ENCODE assay signal across 14 mouse cellular contexts in the genomic region with DNA sequence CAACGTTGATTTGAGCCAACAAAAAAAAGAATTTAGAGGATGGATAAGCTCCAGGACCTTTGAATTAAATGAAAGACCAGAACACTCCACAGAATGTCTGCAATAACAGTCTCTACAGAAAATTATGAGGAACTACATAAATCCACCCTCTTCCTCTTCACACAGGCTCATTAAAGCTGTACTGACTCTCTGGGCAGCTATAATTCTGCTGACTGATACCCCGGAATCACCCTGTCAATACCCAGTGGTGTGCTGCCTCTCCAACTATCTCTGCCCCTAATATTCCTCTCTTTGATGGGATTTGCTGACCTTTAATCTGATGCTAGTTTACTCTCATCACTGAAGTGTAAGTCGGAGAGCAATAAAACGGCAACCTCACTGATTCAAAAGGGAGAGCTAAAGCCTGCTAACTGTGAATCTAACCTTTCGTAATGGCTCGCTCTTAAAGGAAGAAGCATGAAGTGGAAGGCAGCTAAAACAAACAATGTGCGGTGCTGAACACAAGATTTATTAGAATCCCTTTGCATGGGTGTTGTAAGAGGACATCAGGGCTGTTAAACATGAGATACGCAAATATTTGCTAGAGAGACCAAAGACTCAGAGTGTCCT.
DNase-seq lines count a peak whose midpoint lies in the region; ATAC-seq and TF ChIP-seq lines count a peak whose summit lies in the region.
"Had no signal": no experiment of that assay in that cellular context is flagged by ENCODE, and none has a peak within 500 bp of the region (broad histone marks: within the 10 kb centered on the region; RNA-seq: fewer than 3 reads in every experiment).

No protein-coding gene starts in this region.

- H3K9me3 ChIP-seq in kidney, embryonic 15.5 days (replicated peaks) = no peaks in the 10 kb centered on the region
- H3K9me3 ChIP-seq in embryonic facial prominence, embryonic 10.5 days = no peaks in the 10 kb centered on the region
- no peaks in the 10 kb centered on the region for H3K9me3 ChIP-seq in hindbrain, embryonic 16.5 days (ENCODE audit: control insufficient read depth, low read length)
- no peaks in the 10 kb centered on the region for H3K9me3 ChIP-seq in midbrain, embryonic 15.5 days
- no peaks in the 10 kb centered on the region for H3K9me3 ChIP-seq in forebrain, embryonic 14.5 days (replicated peaks; ENCODE audit: control insufficient read depth, low read length)
- H3K9me3 ChIP-seq: heart, embryonic 15.5 days; liver, embryonic 15.5 days had no signal

- no peak overlapping the region for H3K27ac ChIP-seq in kidney, embryonic 15.5 days
- H3K27ac ChIP-seq in kidney, adult 2 months (ENCODE audit: insufficient read depth, low read depth, low read length) = no peak overlapping the region
- 0 out of 2 replicates have a peak overlapping the region, but pooled peaks have one; percentile 8 for H3K27ac ChIP-seq in embryonic facial prominence, embryonic 10.5 days (replicated peaks)
- peak overlapping the region; percentile 21 for H3K27ac ChIP-seq in hindbrain, embryonic 16.5 days (ENCODE audit: low read depth, low read length)
- peak overlapping the region; percentile 32 for H3K27ac ChIP-seq in midbrain, embryonic 15.5 days
- H3K27ac ChIP-seq in forebrain, embryonic 14.5 days (ENCODE audit: low read depth, low read length) = no peak overlapping the region
- H3K27ac ChIP-seq: heart, embryonic 15.5 days; liver, embryonic 15.5 days had no signal

- 0 out of 2 replicates have a peak overlapping the region, but pooled peaks have one; percentile 2 for H3K4me2 ChIP-seq in kidney, embryonic 15.5 days
- H3K4me2 ChIP-seq in hindbrain, embryonic 16.5 days (ENCODE audit: low read length) = peak overlapping the region; percentile 2; the same call in 1 of the 2 replicates
- peak overlapping the region; percentile 24; the same call in 1 of the 2 replicates for H3K4me2 ChIP-seq in midbrain, embryonic 15.5 days
- H3K4me2 ChIP-seq in forebrain, embryonic 14.5 days (ENCODE audit: low read length) = no peak overlapping the region
- H3K4me2 ChIP-seq: heart, embryonic 15.5 days; liver, embryonic 15.5 days had no signal

- no peak overlapping the region for H3K4me3 ChIP-seq in kidney, embryonic 15.5 days (replicated peaks)
- no peak overlapping the region for H3K4me3 ChIP-seq in kidney, adult 2 months (ENCODE audit: insufficient read depth, low read depth, low read length)
- no peak overlapping the region for H3K4me3 ChIP-seq in embryonic facial prominence, embryonic 10.5 days
- H3K4me3 ChIP-seq in hindbrain, embryonic 16.5 days (ENCODE audit: low read length) = no peak overlapping the region
- H3K4me3 ChIP-seq in midbrain, embryonic 15.5 days = no peak overlapping the region
- no peak overlapping the region for H3K4me3 ChIP-seq in forebrain, embryonic 14.5 days (ENCODE audit: low read depth, low read length)
- H3K4me3 ChIP-seq: heart, embryonic 15.5 days; liver, embryonic 15.5 days had no signal

- no peak for ATAC-seq in kidney, embryonic 15.5 days (replicated peaks; ENCODE audit: low FRiP score)
- no peak for ATAC-seq in hindbrain, embryonic 16.5 days
- ATAC-seq in midbrain, embryonic 15.5 days (replicated peaks) = no peak
- ATAC-seq in forebrain, embryonic 14.5 days = no peak

- peaks cover 20% of the 10 kb centered on the region for H3K4me1 ChIP-seq in kidney, embryonic 15.5 days
- H3K4me1 ChIP-seq in kidney, adult 2 months (ENCODE audit: control insufficient read depth, insufficient read depth, low read length) = no peaks in the 10 kb centered on the region
- peaks cover 62% of the 10 kb centered on the region for H3K4me1 ChIP-seq in embryonic facial prominence, embryonic 10.5 days
- peaks cover 20% of the 10 kb centered on the region for H3K4me1 ChIP-seq in hindbrain, embryonic 16.5 days (ENCODE audit: control insufficient read depth, insufficient read depth, low read depth, low read length)
- H3K4me1 ChIP-seq in midbrain, embryonic 15.5 days = peaks cover 51% of the 10 kb centered on the region
- H3K4me1 ChIP-seq in forebrain, embryonic 14.5 days (ENCODE audit: control insufficient read depth, insufficient read depth, low read length) = peaks cover 22% of the 10 kb centered on the region

- DNase-seq in kidney, adult 2 months = no peak
- no peak for DNase-seq in embryonic facial prominence, embryonic 10.5 days (ENCODE audit: low spot score)
- DNase-seq in adrenal gland, postnatal 36 days = no peak
- DNase-seq in left cerebral cortex, postnatal 36 days (ENCODE audit: low spot score in 2 of 2) = no peak
- no peak for DNase-seq in forebrain, embryonic 14.5 days (ENCODE audit: low spot score)
- DNase-seq: cerebellum, adult 11-12 months; heart, adult 11 months; kidney, postnatal 14 days; thymus, postnatal 14 days had no signal

- no peak overlapping the region for H3K9ac ChIP-seq in kidney, embryonic 15.5 days
- no peak overlapping the region for H3K9ac ChIP-seq in hindbrain, embryonic 16.5 days (ENCODE audit: low read depth, low read length)
- no peak overlapping the region for H3K9ac ChIP-seq in midbrain, embryonic 15.5 days
- no peak overlapping the region for H3K9ac ChIP-seq in forebrain, embryonic 14.5 days (ENCODE audit: low read length)
- H3K9ac ChIP-seq: heart, embryonic 15.5 days; liver, embryonic 15.5 days had no signal

- 14% methylated on average over 8 of the region's 8 CpGs for WGBS in kidney, embryonic 15.5 days
- WGBS in kidney, adult 2 months = 51% methylated on average over 8 of the region's 8 CpGs
- 61% methylated on average over 8 of the region's 8 CpGs for WGBS in embryonic facial prominence, embryonic 10.5 days
- 48% methylated on average over 8 of the region's 8 CpGs for WGBS in hindbrain, embryonic 16.5 days
- WGBS in midbrain, embryonic 15.5 days = 24% methylated on average over 8 of the region's 8 CpGs
- WGBS in forebrain, embryonic 14.5 days = 49% methylated on average over 8 of the region's 8 CpGs

- no peaks in the 10 kb centered on the region for H3K27me3 ChIP-seq in kidney, embryonic 15.5 days
- no peaks in the 10 kb centered on the region for H3K27me3 ChIP-seq in kidney, adult 2 months (replicated peaks; ENCODE audit: control insufficient read depth, insufficient read depth, low read length)
- no peaks in the 10 kb centered on the region for H3K27me3 ChIP-seq in embryonic facial prominence, embryonic 10.5 days (replicated peaks; ENCODE audit: low read depth, poor library complexity, severe bottlenecking)
- no peaks in the 10 kb centered on the region for H3K27me3 ChIP-seq in hindbrain, embryonic 16.5 days (replicated peaks; ENCODE audit: control insufficient read depth, insufficient read depth, low read length)
- no peaks in the 10 kb centered on the region for H3K27me3 ChIP-seq in midbrain, embryonic 15.5 days (replicated peaks)
- H3K27me3 ChIP-seq in forebrain, embryonic 14.5 days (replicated peaks; ENCODE audit: control insufficient read depth, insufficient read depth, low read length) = no peaks in the 10 kb centered on the region
- H3K27me3 ChIP-seq: heart, embryonic 15.5 days; liver, embryonic 15.5 days had no signal

- TF ChIP-seq CTCF in kidney, adult 2 months (conservative IDR thresholded peaks at IDR 0.05; ENCODE audit: insufficient read depth, insufficient read length, low read depth, low read length) = no peak

- TF ChIP-seq POLR2A in kidney, adult 2 months (IDR thresholded peaks at IDR 0.05; ENCODE audit: low read depth, low read length) = no peak

- intact Hi-C loops in left cerebral cortex, postnatal 36 days (cut with DNase I) = no loop called here

- H3K36me3 ChIP-seq in kidney, embryonic 15.5 days = no peaks in the 10 kb centered on the region
- H3K36me3 ChIP-seq in kidney, adult 2 months (ENCODE audit: control insufficient read depth, insufficient read depth, low read length) = no peaks in the 10 kb centered on the region
- no peaks in the 10 kb centered on the region for H3K36me3 ChIP-seq in embryonic facial prominence, embryonic 10.5 days (replicated peaks)
- no peaks in the 10 kb centered on the region for H3K36me3 ChIP-seq in hindbrain, embryonic 16.5 days (ENCODE audit: control insufficient read depth, insufficient read depth, low read length)
- no peaks in the 10 kb centered on the region for H3K36me3 ChIP-seq in midbrain, embryonic 15.5 days (replicated peaks)
- no peaks in the 10 kb centered on the region for H3K36me3 ChIP-seq in forebrain, embryonic 14.5 days (ENCODE audit: control insufficient read depth, insufficient read depth, low read length)
- H3K36me3 ChIP-seq: heart, embryonic 15.5 days; liver, embryonic 15.5 days had no signal

Comparison
In these comparisons a context has a peak if more than half of its experiments do, and no peak if none do; other contexts are left out.
1. H3K27ac ChIP-seq: peak in embryonic facial prominence, embryonic 10.5 days (single experiment), hindbrain, embryonic 16.5 days (single experiment) and midbrain, embryonic 15.5 days (single experiment); none in kidney, embryonic 15.5 days (single experiment), kidney, adult 2 months (single experiment) and forebrain, embryonic 14.5 days (single experiment).